Mouse (Mus musculus) CH12.LX (cell line): ENCODE results near the gene Dcst2. TPM values are rescaled to one million over a fixed set of nuclear protein-coding genes. Genes with fewer than 3 reads are reported as not detected.

Experiments used
- DNase-seq: peaks from one replicate; pipeline ENCODE4 v3.0.0-alpha.2; 2013; ENCODE audit errors: extremely low read depth
- H3K27ac ChIP-seq: 2 replicates; pipeline ENCODE4 v1.5.1; 2012; ENCODE audit warnings: low read depth, mild to moderate bottlenecking, control low read depth, moderate library complexity; ENCODE audit not compliant: insufficient read depth
- H3K27me3 ChIP-seq: replicated peaks from 2 replicates; pipeline ENCODE3; 2012; ENCODE audit warnings: inconsistent platforms
- H3K36me3 ChIP-seq, 2 experiments: replicated peaks in 1 of 2; 2 replicates each; pipeline versions ENCODE3 to v1.6.1; 2012; ENCODE audit warnings: inconsistent platforms in 1 of 2, low read length in 1 of 2, mild to moderate bottlenecking in 1 of 2, mixed read lengths in 1 of 2, moderate library complexity in 1 of 2; ENCODE audit not compliant: control insufficient read depth in 1 of 2, insufficient read depth in 1 of 2
- H3K4me1 ChIP-seq, 2 experiments: 2 replicates each; pipeline ENCODE4 v1.6.1; 2012; ENCODE audit warnings: inconsistent platforms in 1 of 2, moderate library complexity in 1 of 2; ENCODE audit not compliant: insufficient read depth in 2 of 2, control insufficient read depth in 1 of 2
- H3K4me2 ChIP-seq: 2 replicates; pipeline ENCODE4 v1.6.1; 2012; ENCODE audit warnings: low read depth, mild to moderate bottlenecking, control low read depth; ENCODE audit not compliant: poor library complexity, insufficient read depth, severe bottlenecking
- H3K4me3 ChIP-seq, 3 experiments: fragments of 150-350 bp in 1 of 3; sonication (generic) in 1 of 3; replicated peaks in 1 of 3; 2 replicates each; pipeline versions ENCODE3 to v1.5.1; 2011 to 2012; ENCODE audit warnings: low read depth in 2 of 3, low read length in 2 of 3, mild to moderate bottlenecking in 2 of 3, moderate library complexity in 2 of 3, control low read depth in 1 of 3, improper control_type of control experiment in 1 of 3, inconsistent platforms in 1 of 3, mixed read lengths in 1 of 3; ENCODE audit not compliant: poor library complexity in 1 of 3
- H3K79me2 ChIP-seq: replicated peaks from 2 replicates; pipeline ENCODE4 v1.6.1; 2012; ENCODE audit warnings: mild to moderate bottlenecking, moderate library complexity; ENCODE audit not compliant: control insufficient read depth, poor library complexity, insufficient read depth, severe bottlenecking; ENCODE audit errors: extremely low read depth
- H3K9ac ChIP-seq: 2 replicates; pipeline ENCODE4 v1.6.1; 2012; ENCODE audit warnings: low read depth, mild to moderate bottlenecking, control low read depth, moderate library complexity; ENCODE audit not compliant: insufficient read depth
- H3K9me3 ChIP-seq: replicated peaks from 2 replicates; pipeline ENCODE3; 2012; ENCODE audit warnings: low read length, inconsistent platforms, mixed read lengths
- BHLHE40 ChIP-seq: IDR thresholded peaks from 2 replicates; pipeline ENCODE4 v1.6.1; 2011; ENCODE audit warnings: mild to moderate bottlenecking, low read depth, low read length, improper control_type of control experiment
- CHD1 ChIP-seq: IDR thresholded peaks from 2 replicates; pipeline ENCODE4 v1.6.1; 2012; ENCODE audit warnings: low read depth, low read length, improper control_type of control experiment, inconsistent platforms
- CHD2 ChIP-seq: IDR thresholded peaks from 2 replicates; pipeline ENCODE4 v1.6.1; 2011; ENCODE audit warnings: low read length, improper control_type of control experiment
- CTCF ChIP-seq, 2 experiments: IDR thresholded peaks in 1 of 2; conservative IDR thresholded peaks in 1 of 2; 2 replicates each; pipeline ENCODE4 v1.5.1; 2011 to 2012; ENCODE audit warnings: low read depth in 2 of 2, low read length in 2 of 2, improper control_type of control experiment in 1 of 2, inconsistent platforms in 1 of 2, mild to moderate bottlenecking in 1 of 2, moderate library complexity in 1 of 2
- E2F4 ChIP-seq: IDR thresholded peaks from 2 replicates; pipeline ENCODE4 v1.6.1; 2011; ENCODE audit warnings: low read depth, low read length, improper control_type of control experiment; ENCODE audit not compliant: insufficient replicate concordance
- EP300 ChIP-seq: IDR thresholded peaks from 2 replicates; pipeline ENCODE4 v1.6.1; 2011; ENCODE audit warnings: low read length, improper control_type of control experiment
- ETS1 ChIP-seq: conservative IDR thresholded peaks from 2 replicates; pipeline ENCODE4 v1.6.1; 2012; ENCODE audit warnings: low read depth, mild to moderate bottlenecking, inconsistent platforms, low read length, improper control_type of control experiment, moderate library complexity
- GABPA ChIP-seq: IDR thresholded peaks from 2 replicates; pipeline ENCODE4 v1.6.1; 2012; ENCODE audit warnings: low read depth, low read length, improper control_type of control experiment, inconsistent platforms; ENCODE audit not compliant: insufficient replicate concordance
- HCFC1 ChIP-seq: IDR thresholded peaks from 2 replicates; pipeline ENCODE4 v1.6.1; 2012; ENCODE audit warnings: low read depth, mild to moderate bottlenecking, inconsistent platforms, low read length, improper control_type of control experiment
- IRF4 ChIP-seq: IDR thresholded peaks from 2 replicates; pipeline ENCODE4 v1.6.1; 2014; ENCODE audit warnings: low read depth, mild to moderate bottlenecking, inconsistent platforms, low read length, improper control_type of control experiment
- JUN ChIP-seq: IDR thresholded peaks from 2 replicates; pipeline ENCODE4 v1.6.1; 2011; ENCODE audit warnings: low read depth, mild to moderate bottlenecking, low read length, improper control_type of control experiment, moderate library complexity; ENCODE audit not compliant: insufficient read depth
- JUND ChIP-seq: conservative IDR thresholded peaks from 2 replicates; pipeline ENCODE4 v1.6.1; 2011; ENCODE audit warnings: low read depth, low read length, improper control_type of control experiment
- KAT2A ChIP-seq: IDR thresholded peaks from 2 replicates; pipeline ENCODE4 v1.6.1; 2012; ENCODE audit warnings: low read length, improper control_type of control experiment, inconsistent platforms; ENCODE audit not compliant: insufficient replicate concordance
- MAX ChIP-seq: IDR thresholded peaks from 2 replicates; pipeline ENCODE4 v1.6.1; 2011; ENCODE audit warnings: low read length, improper control_type of control experiment
- MAZ ChIP-seq: IDR thresholded peaks from 2 replicates; pipeline ENCODE4 v1.6.1; 2012; ENCODE audit warnings: low read depth, mild to moderate bottlenecking, inconsistent platforms, low read length, improper control_type of control experiment, moderate library complexity
- MEF2A ChIP-seq: IDR thresholded peaks from 2 replicates; pipeline ENCODE4 v1.6.1; 2014; ENCODE audit warnings: low read depth, mild to moderate bottlenecking, inconsistent platforms, low read length, improper control_type of control experiment, borderline replicate concordance
- MXI1 ChIP-seq: IDR thresholded peaks from 2 replicates; pipeline ENCODE4 v1.6.1; 2011; ENCODE audit warnings: mild to moderate bottlenecking, low read depth, low read length, improper control_type of control experiment
- MYC ChIP-seq: IDR thresholded peaks from 2 replicates; pipeline ENCODE4 v1.6.1; 2011; ENCODE audit warnings: low read depth, mild to moderate bottlenecking, improper control_type of control experiment, low read length
- PAX5 ChIP-seq: IDR thresholded peaks from 2 replicates; pipeline ENCODE4 v1.6.1; 2012; ENCODE audit warnings: low read length, inconsistent platforms, mixed read lengths
- POLR2A ChIP-seq: IDR thresholded peaks from 2 replicates; pipeline ENCODE4 v1.6.1; 2011; ENCODE audit warnings: low read depth, mild to moderate bottlenecking, improper control_type of control experiment, low read length
- POLR2AphosphoS2 ChIP-seq: IDR thresholded peaks from 2 replicates; pipeline ENCODE4 v1.6.1; 2011; ENCODE audit warnings: low read depth, low read length, improper control_type of control experiment
- RAD21 ChIP-seq: IDR thresholded peaks from 2 replicates; pipeline ENCODE4 v1.6.1; 2011; ENCODE audit warnings: low read depth, mild to moderate bottlenecking, low read length, improper control_type of control experiment, moderate library complexity
- RCOR1 ChIP-seq: conservative IDR thresholded peaks from 2 replicates; pipeline ENCODE4 v1.6.1; 2012; ENCODE audit warnings: low read depth, mild to moderate bottlenecking, inconsistent platforms, low read length, improper control_type of control experiment
- SIN3A ChIP-seq: IDR thresholded peaks from 2 replicates; pipeline ENCODE4 v1.6.1; 2012; ENCODE audit warnings: low read length, improper control_type of control experiment, inconsistent platforms
- SMC3 ChIP-seq: IDR thresholded peaks from 2 replicates; pipeline ENCODE4 v1.6.1; 2011; ENCODE audit warnings: low read depth, low read length, improper control_type of control experiment
- TBP ChIP-seq: conservative IDR thresholded peaks from 2 replicates; pipeline ENCODE4 v1.6.1; 2011; ENCODE audit warnings: low read depth, low read length, improper control_type of control experiment
- TCF12 ChIP-seq: IDR thresholded peaks from 2 replicates; pipeline ENCODE4 v1.6.1; 2014; ENCODE audit warnings: low read depth, mild to moderate bottlenecking, inconsistent platforms, low read length, improper control_type of control experiment
- UBTF ChIP-seq: IDR thresholded peaks from 2 replicates; pipeline ENCODE4 v1.6.1; 2012; ENCODE audit warnings: low read depth, mild to moderate bottlenecking, inconsistent platforms, low read length, improper control_type of control experiment, moderate library complexity
- USF1 ChIP-seq: IDR thresholded peaks from 2 replicates; pipeline ENCODE4 v1.6.1; 2014; ENCODE audit warnings: low read depth, mild to moderate bottlenecking, inconsistent platforms, low read length, improper control_type of control experiment
- USF2 ChIP-seq: conservative IDR thresholded peaks from 2 replicates; pipeline ENCODE4 v1.6.1; 2011; ENCODE audit warnings: low read depth, low read length, improper control_type of control experiment
- ZC3H11A ChIP-seq: IDR thresholded peaks from 2 replicates; pipeline ENCODE4 v1.6.1; 2012; ENCODE audit warnings: low read depth, mild to moderate bottlenecking, inconsistent platforms, low read length, improper control_type of control experiment
- ZKSCAN1 ChIP-seq: IDR thresholded peaks from 2 replicates; pipeline ENCODE4 v1.6.1; 2012; ENCODE audit warnings: low read depth, inconsistent platforms, low read length, improper control_type of control experiment, borderline replicate concordance
- ZMIZ1 ChIP-seq: IDR thresholded peaks from 2 replicates; pipeline ENCODE4 v1.6.1; 2012; ENCODE audit warnings: low read depth, mild to moderate bottlenecking, inconsistent platforms, low read length, improper control_type of control experiment
- dilution Hi-C: fragments of 300-500 bp; cut with MboI; formaldehyde crosslinking; loops from 2 replicates; pipeline ENCODE4 v1.14.3; 2020; ENCODE audit warnings: low sequenced_read_pairs; ENCODE audit not compliant: extremely low pct_unique_long_range_greater_than_20kb, extremely low pct_ligation_motif_present
- in situ Hi-C: fragments of 300-500 bp; cut with MboI; formaldehyde crosslinking; loops from 3 replicates; pipeline ENCODE4 v1.14.3; 2019; ENCODE audit warnings: low sequenced_read_pairs, low pct_ligation_motif_present, low pct_unique_long_range_greater_than_20kb, mixed read lengths
- polyA plus RNA-seq: library from polyadenylated mRNA; unstranded; fragments of >175 nt; gene quantifications from 2 replicates; pipeline ENCODE4 v1.2.1, GENCODE M21; 2012; ENCODE audit warnings: low read depth; ENCODE audit not compliant: insufficient read length
- total RNA-seq, 2 experiments: library from RNA; depleted of rRNA; stranded (reverse); fragments of 300-350 nt in 1 of 2; fragments of >200 nt in 1 of 2; gene quantifications; 2 replicates each; pipeline ENCODE4 v1.2.3; 2012 to 2014

The Dcst2 gene
- total and polyA plus RNA-seq, 3 experiments, result 0.10 TPM; not detected in 2

DNA sequence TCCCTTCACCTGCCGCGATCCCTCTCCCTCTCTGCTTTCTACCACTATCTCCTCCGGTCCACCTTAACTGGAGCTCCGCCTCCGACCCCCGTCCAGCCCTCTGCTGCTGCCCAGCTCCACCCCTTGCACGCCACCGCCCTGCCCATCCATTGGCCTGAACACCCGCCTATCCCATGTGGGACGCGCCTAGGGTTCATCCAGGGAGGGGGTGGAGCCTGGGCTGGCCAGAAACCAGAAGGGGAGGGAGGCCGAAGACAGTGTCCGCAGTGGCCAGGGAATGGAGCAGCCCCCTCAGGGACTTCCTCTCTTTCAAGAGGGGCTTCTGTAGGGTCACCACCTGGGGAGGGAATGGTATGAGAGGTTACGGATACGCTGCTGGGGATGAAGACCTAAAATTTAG is 31.8 kb downstream of the Dcst2 start (continued):
- no peak for TF ChIP-seq USF2
- peak; percentile 61; the same call in 1 of the 2 replicates for TF ChIP-seq TCF12
- TF ChIP-seq JUN, result no peak
- no peak for TF ChIP-seq TBP
- TF ChIP-seq RAD21, result no peak
- peak; percentile 83 for TF ChIP-seq BHLHE40
- peak; percentile 66 for TF ChIP-seq MAZ
- TF ChIP-seq IRF4, result no peak; the same call in 1 of the 2 replicates
- TF ChIP-seq JUND, result no peak
- TF ChIP-seq, all 38 proteins: peak for 14

DNA sequence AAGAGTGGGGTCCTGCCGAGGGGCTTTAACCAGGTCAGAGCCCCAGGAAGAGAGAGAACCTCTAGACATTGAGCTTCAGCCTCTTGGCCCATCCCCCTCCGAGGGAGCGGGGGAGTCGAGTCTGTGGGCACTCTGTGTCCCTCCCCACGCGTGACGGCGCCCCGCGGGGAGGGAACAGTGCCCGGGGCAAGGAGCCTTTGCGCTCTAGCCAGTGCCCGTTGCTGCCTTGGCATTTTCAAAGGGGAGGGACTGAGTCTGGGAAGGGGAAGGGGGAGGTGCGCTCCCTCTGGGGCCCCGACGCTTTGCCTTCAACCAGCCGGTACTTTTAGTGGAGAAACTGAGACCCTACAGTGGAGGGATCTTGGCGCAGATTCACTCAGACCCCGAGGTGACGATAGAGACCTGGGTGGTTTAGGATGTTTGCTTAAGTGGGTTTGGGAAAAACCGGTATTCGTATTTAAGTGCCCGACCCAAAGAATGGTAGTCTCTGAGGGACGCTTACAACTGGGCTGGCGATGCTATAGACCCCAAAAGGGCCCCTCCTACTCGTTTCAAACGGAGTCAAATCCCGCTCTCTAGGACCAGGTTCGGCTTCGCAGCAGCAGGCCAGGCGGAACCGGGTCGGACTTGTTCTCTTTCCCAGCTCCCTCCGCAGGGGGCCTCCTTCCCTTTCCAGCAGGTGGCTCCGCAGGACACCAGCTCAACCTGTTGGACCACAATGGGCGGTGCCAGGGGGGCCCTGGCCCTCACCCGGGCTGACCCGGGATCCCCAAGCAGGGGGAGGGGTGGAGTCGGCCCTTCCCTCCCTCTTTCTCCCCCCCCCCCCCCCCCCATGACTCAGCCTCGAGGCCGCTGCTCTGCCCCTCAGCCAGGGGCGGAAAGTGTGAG is 32.5 kb downstream of the Dcst2 start, which contains the start of gene Zbtb7b:
Gene Zbtb7b, minus strand, starts transcription at position 771 of the 888 bp plus-strand sequence.
- in situ Hi-C loops, result no loop called here
- Histone ChIP-seq H3K36me3 (peaks cover 2 to 10% of the 10 kb centered on the region in 2 experiments), H3K4me2 (peak within 1 kb of the TSS; percentile 94), H3K9ac (peak within 1 kb of the TSS; percentile 55), H3K4me1 (peaks cover 0 to 44% of the 10 kb centered on the region in 2 experiments; a peak in 3 of 4 replicates), H3K79me2 (peaks cover 9% of the 10 kb centered on the region; the same call in 1 of the 2 replicates), H3K27me3 (no peaks in the 10 kb centered on the region), H3K9me3 (no peaks in the 10 kb centered on the region), H3K4me3 (peak within 1 kb of the TSS; percentile 54 to 81 (median 71)), H3K27ac (peak within 1 kb of the TSS; percentile 96)
- peak; percentile 80 for DNase-seq
- dilution Hi-C loops, result no loop called here
- TF ChIP-seq ZC3H11A (no peak), MEF2A (no peak), PAX5 (no peak), TBP (0 out of 2 replicates have a peak, but pooled peaks have one; percentile 47), JUN (no peak), USF2 (no peak), USF1 (no peak), E2F4 (no peak), CTCF (conservative IDR thresholded peaks at IDR 0.05 in 1 of 2, IDR thresholded peaks at IDR 0.05 in 1 of 2; ENCODE audit: low read depth in 2 of 2, low read length in 2 of 2) (peak in 1 of 2 experiments; percentile 52; a peak in 2 of 4 replicates), SMC3 (peak; percentile 32), EP300 (no peak; the same call in 1 of the 2 replicates), MYC (peak; percentile 20; the same call in 1 of the 2 replicates), ZMIZ1 (no peak; the same call in none of the 2 replicates), MXI1 (no peak; the same call in 1 of the 2 replicates), POLR2A (peak; percentile 32), UBTF (0 out of 2 replicates have a peak, but pooled peaks have one; percentile 48), HCFC1 (no peak), POLR2AphosphoS2 (peak; percentile 59; the same call in 1 of the 2 replicates), JUND (no peak), GABPA (no peak), CHD1 (peak; percentile 78; the same call in 1 of the 2 replicates), SIN3A (no peak; the same call in none of the 2 replicates), MAZ (peak; percentile 23; the same call in 1 of the 2 replicates), RAD21 (peak; percentile 18), KAT2A (no peak), TCF12 (peak; percentile 75; the same call in 1 of the 2 replicates), MAX (peak; percentile 18), RCOR1 (no peak), ZKSCAN1 (no peak), ETS1 (0 out of 2 replicates have a peak, but pooled peaks have one; percentile 8), CHD2 (no peak; the same call in 1 of the 2 replicates)
